Mouse (Mus musculus) frontal cortex, adult (tissue): ENCODE measurements around the gene Mast1.
A peak's percentile ranks its signal among the peaks of the same experiment; 100 is the strongest.

Experiments
- ATAC-seq: cut with Nextera tagmentation; 2 replicates; pipeline ENCODE4 v1.9.2; 2017; ENCODE audit warnings: mild to moderate bottlenecking, moderate library complexity, mixed read lengths; ENCODE audit not compliant: low TSS enrichment

Mast1 gene

GRCm38 (mm10) chr8:84973803-84974542, 36.8 kb upstream of the Mast1 start:
- ATAC-seq, result no peak

DNA sequence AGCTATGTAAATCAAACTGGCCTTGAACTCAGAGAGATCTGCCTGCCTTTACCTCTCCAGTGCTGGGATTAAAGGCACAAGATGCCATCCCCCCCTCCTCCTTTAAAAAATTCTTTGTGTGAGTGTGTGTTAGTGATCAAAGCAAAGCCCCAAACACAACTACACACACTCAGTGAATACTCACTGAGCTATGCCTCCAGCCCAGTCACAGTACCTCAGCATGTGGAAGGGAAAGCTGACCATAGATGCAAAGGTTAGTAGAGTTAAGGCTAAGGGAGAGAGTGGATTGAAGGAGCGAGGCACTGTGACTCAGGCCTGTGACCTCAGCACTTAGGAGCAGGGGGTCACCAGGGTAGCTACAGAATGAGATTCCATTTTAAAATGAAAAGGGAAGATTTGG, 35.9 kb upstream of the Mast1 start:
- ATAC-seq, result no peak

- no peak for ATAC-seq
These were observed 33.8 kb upstream of the Mast1 start for GRCm38 (mm10) chr8:84970913-84971312.

DNA sequence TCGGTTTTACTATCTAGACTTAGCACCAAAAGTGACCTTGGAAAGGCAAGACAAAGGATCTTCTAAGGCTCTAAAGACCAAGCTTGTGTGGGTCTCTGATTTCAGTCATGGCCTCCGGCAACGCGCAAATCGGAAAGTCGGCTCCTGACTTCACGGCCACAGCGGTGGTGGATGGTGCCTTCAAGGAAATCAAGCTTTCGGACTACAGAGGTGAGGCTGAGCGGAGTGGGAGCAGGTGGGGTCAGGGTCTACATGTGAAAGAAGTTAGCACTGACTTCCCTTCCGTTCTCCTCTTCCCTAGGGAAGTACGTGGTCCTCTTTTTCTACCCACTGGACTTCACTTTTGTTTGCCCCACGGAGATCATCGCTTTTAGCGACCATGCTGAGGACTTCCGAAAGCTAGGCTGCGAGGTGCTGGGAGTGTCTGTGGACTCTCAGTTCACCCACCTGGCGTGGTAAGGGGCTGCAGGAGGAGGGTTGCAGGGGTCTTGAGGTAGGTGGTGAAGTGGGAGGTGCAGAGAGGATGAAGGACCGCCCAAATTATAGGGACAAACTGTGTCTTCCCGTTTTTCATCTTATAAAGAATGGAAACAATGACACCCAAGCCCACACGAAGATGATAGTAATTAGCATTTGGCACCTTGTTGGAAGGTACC, 33.1 kb upstream of the Mast1 start:
- no peak for ATAC-seq

GRCm38 (mm10) chr8:84969241-84970134, 32.3 kb upstream of the Mast1 start, which contains the start of the genes Gm49661, Prdx2 and Rnaseh2a:
Gene Gm49661 (minus strand): TSS chr8:84969433.
Gene Prdx2 (plus strand): TSS chr8:84969587.
Gene Rnaseh2a (minus strand): TSS chr8:84969767.
- ATAC-seq, result peak; percentile 56

DNA sequence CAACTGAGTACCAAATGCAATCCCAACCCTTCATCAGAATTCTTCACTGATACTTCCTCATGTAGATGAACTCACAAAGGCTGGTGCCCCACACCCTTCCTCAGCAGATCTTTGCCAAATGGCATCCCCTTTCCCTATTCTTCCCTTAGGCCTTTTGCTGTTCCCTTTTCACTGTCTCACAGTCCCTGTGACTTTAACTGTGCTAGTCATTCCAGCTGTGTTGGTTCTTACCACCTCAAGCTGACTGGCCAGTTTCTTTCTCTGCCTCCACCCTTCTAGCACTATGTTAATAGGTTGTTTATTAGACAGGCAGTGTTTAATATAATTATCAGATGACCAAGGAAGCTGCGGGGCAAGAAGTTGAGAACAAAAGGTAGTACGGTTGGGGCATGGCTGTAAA, 31.5 kb upstream of the Mast1 start:
- ATAC-seq, result no peak

DNA sequence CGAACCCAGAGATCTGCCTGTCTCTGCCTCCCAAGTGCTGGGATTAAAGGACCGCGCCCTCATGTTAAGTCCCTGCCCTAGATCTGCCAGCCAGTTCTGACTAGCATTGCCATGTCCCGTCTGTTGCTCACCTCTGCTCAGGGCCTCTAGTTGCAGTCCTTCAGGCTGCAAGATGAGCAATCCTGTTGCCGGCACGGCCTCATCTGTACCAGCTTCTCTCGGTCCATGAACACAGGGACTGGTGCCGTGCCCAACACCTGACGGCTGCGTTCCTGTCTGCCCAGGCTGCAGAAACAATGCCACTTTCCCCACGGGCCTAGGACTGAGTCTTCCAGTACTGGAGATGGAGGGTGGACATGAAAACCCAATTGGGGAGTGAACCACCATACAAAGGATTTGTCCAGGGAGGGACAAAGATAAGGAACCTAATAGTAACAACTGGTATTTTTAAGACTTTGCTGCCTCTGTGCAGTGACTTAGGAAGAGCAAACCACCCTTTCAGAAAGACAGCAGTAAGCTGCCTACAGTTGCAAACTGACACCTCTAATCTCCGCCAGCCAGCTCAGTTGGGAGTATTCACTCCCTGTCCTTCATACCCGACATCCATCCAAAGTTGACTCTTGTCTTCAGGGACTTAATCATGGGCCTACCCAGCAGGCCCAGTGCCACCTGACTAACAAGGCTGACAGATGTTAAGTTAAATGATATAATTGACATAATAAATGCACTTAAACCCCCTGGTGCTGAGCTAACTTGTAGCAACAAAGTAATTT, 30.6 kb upstream of the Mast1 start:
- no peak for ATAC-seq

GRCm38 (mm10) chr8:84966603-84967002, 29.4 kb upstream of the Mast1 start:
- ATAC-seq, result no peak

DNA sequence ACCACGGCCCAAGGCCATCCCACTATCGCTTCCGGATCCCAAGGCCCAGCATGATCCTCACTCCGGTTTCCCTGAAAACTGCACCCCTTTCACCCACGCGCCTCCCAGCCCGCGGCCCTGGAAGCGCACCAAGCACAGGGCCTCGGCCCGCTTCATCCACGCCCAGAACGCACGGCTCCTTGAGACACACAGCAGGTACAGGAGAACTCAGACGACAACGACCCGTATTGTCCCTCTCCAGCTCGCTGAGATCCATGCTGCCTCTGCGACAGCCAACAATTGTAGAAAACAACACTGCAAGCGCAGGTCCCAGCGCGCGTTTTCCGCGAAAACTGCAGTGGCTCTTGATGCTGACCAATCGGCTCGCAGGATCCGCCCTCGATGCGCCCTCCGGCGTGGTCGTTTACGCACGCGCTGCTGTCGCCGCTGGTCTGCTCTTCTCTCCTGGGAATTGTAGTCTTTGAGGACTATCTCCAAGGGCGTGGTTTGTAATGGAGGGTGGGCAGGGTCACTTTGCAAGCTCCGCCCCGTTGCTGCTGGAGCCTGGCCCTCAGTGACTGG, 28.7 kb upstream of the Mast1 start:
- peak; percentile 89 for ATAC-seq

- ATAC-seq, result no peak
These were observed 26.8 kb upstream of the Mast1 start for GRCm38 (mm10) chr8:84963952-84964351.

DNA sequence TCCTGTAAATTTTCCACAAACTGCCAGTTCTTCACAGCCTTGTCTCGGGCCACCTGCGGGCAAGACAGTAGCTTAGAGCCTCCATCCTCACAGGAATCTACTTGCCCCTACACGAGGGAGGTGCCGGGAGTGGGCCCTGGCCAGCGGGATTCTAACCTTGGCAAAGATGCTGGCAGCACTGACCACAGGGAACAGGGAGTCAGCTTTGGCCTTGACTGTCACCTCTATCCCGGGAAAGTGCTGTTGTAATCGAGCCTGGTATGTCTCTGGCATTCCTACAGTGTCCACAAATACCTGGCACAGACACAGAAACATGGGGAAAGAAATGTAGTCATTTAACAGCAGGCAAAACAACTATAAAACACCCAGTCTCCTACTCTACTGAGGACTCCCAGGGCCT, 22.7 kb upstream of the Mast1 start:
- ATAC-seq, result no peak

DNA sequence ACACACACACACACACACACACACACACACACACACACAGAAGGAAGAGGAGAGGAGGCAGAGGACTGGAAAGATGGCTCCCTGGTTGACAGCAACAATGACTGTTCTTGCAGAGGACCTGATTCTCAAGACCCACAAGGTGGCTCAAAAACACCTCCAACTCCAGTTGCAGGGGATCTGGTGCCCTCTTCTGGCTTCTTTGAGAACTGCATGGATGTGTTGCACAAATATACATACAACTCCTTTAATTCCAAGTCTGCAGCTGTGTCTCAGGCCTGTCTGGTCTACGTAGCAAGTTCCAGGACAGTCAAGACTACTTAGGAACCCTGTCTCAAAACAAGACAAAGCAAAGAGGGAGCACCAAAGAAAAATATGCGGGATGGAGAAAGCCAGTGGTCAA, 19.6 kb upstream of the Mast1 start:
- peak; percentile 50; the same call in 1 of the 2 replicates for ATAC-seq

GRCm38 (mm10) chr8:84952612-84953255, 15.6 kb upstream of the Mast1 start:
- ATAC-seq, result peak; percentile 64; the same call in 1 of the 2 replicates

- no peak for ATAC-seq
These were observed 12.6 kb upstream of the Mast1 start for GRCm38 (mm10) chr8:84949753-84950152.

- ATAC-seq, result no peak
These were observed 10.0 kb upstream of the Mast1 start for GRCm38 (mm10) chr8:84947241-84947545.

- ATAC-seq, result no peak
These were observed 9.5 kb upstream of the Mast1 start, which contains the start of gene Rtbdn for GRCm38 (mm10) chr8:84946528-84947240. Gene Rtbdn (plus strand): TSS chr8:84946991.

- peak; percentile 42 for ATAC-seq
These were observed 8.7 kb upstream of the Mast1 start for GRCm38 (mm10) chr8:84945633-84946527.

DNA sequence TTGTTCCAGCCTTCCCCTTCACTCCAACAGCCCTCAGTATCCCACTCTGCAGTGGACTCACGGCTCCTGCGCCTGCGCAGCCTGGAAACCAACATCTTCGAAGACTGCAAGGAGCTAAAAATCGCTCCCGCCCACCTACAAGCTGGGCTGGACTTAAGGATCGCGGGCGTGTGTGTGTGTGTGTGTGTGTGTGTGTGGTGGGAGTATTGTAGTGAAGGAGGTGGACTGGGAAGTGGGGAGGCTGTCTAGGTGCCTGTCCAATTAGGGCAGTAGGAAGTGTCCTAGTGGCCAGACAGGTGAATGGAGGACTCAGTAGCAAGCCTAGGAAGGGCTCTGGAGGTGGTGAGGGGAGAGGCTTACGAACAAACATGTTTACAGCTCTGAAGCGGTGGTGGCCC, 8.1 kb upstream of the Mast1 start:
- ATAC-seq, result peak; percentile 82
